Mouse (Mus musculus) kidney, embryonic 14.5 days (tissue): ENCODE measurements around the gene Yod1. TPM values are rescaled to one million over a fixed set of nuclear protein-coding genes. Genes with fewer than 3 reads are reported as not detected.
A peak's percentile ranks its signal among the peaks of the same experiment; 100 is the strongest.

ENCODE experiments used
- ATAC-seq: fragments of 200-750 bp; cut with Nextera tagmentation; 2 replicates; pipeline ENCODE4 v1.8.0; 2017; ENCODE audit warnings: moderate number of reproducible peaks, mild to moderate bottlenecking, moderate TSS enrichment, moderate library complexity; ENCODE audit not compliant: low FRiP score, low TSS enrichment
- H3K27ac ChIP-seq: fragments of 300-500 bp; sonication (generic); 2 replicates; pipeline ENCODE4 v1.5.1; 2014; ENCODE audit warnings: low read depth, mild to moderate bottlenecking, low read length, moderate library complexity, mixed read lengths
- H3K27me3 ChIP-seq: fragments of 300-500 bp; sonication (generic); 2 replicates; pipeline ENCODE4 v1.6.1; 2014; ENCODE audit warnings: mild to moderate bottlenecking, low read length; ENCODE audit not compliant: control insufficient read depth, insufficient read depth
- H3K36me3 ChIP-seq: fragments of 300-500 bp; sonication (generic); 2 replicates; pipeline ENCODE4 v1.6.1; 2014; ENCODE audit warnings: low read length, mixed read lengths; ENCODE audit not compliant: control insufficient read depth, insufficient read depth
- H3K4me1 ChIP-seq: fragments of 300-500 bp; sonication (generic); 2 replicates; pipeline ENCODE4 v1.6.1; 2014; ENCODE audit warnings: low read length, mixed read lengths; ENCODE audit not compliant: control insufficient read depth, insufficient read depth
- H3K4me2 ChIP-seq: fragments of 300-500 bp; sonication (generic); replicated peaks from 2 replicates; pipeline ENCODE4 v1.6.1; 2014; ENCODE audit warnings: low read depth, mild to moderate bottlenecking, low read length
- H3K4me3 ChIP-seq: fragments of 300-500 bp; sonication (generic); 2 replicates; pipeline ENCODE4 v1.5.1; 2014; ENCODE audit warnings: mild to moderate bottlenecking, low read length
- H3K9ac ChIP-seq: fragments of 300-500 bp; sonication (generic); 2 replicates; pipeline ENCODE4 v1.6.1; 2014; ENCODE audit warnings: low read depth, mild to moderate bottlenecking, low read length, moderate library complexity
- H3K9me3 ChIP-seq: fragments of 300-500 bp; sonication (generic); 2 replicates; pipeline ENCODE4 v1.6.1; 2016; ENCODE audit warnings: low read length; ENCODE audit not compliant: control insufficient read depth
- WGBS: fragments of 180-500 bp; shearing (Covaris S2); extraction: QIAGEN DNeasy Blood & Tissue Kit; methylation state at CpG from one replicate; pipeline ENCODE4 v1.1.7; 2014; 5-methylcytosine and 5-hydroxymethylcytosine counted together
- polyA plus RNA-seq: library from polyadenylated mRNA; unstranded; fragments of >200 nt; fragmentation: Nextera tagmentation; extraction: Ambion mirVana; gene quantifications from 2 replicates; pipeline ENCODE4 v1.2.1, GENCODE M21; 2014

Yod1 gene
- polyA plus RNA-seq, 1 experiment from 2014 or later, result 11.6 TPM

DNA sequence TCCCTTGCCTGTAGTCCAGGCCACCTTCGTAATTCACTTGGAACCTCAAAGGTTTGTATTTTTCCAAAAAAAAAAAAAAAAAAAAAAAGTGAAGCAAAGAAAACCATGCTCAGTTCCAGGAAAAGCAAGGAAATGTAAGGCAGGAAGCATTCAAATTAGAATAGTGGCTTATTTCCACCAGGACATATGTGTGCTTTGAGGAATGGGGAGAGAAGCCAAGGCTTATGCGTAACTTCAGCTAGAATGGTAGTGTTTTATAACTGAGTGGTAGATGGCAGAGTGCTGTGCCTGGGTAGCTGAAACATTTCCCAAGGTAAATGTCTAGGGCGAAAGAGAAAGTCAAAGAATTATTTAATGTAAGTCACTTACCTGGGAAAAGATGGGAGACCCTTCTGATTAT lies 11.6 kb downstream of the Yod1 start:
- Histone ChIP-seq H3K4me3 (no peak overlapping the region), H3K4me2 (no peak overlapping the region), H3K27me3 (no peaks in the 10 kb centered on the region), H3K4me1 (peaks cover 7% of the 10 kb centered on the region; the same call in 1 of the 2 replicates), H3K36me3 (no peaks in the 10 kb centered on the region), H3K9ac (no peak overlapping the region), H3K9me3 (no peaks in the 10 kb centered on the region), H3K27ac (no peak overlapping the region)
- no peak for ATAC-seq
- 87% methylated on average over 3 of the region's 3 CpGs for WGBS

- 82% methylated on average over 2 of the region's 2 CpGs for WGBS
- Histone ChIP-seq H3K27ac (no peak within 1 kb of the TSS), H3K4me2 (no peak within 1 kb of the TSS), H3K4me1 (peaks cover 7% of the 10 kb centered on the region; the same call in 1 of the 2 replicates), H3K9me3 (no peaks in the 10 kb centered on the region), H3K27me3 (no peaks in the 10 kb centered on the region), H3K36me3 (no peaks in the 10 kb centered on the region), H3K9ac (no peak within 1 kb of the TSS), H3K4me3 (no peak within 1 kb of the TSS)
- ATAC-seq, result no peak
Measured at GRCm38 (mm10) chr1:130729153-130729552, 12.0 kb downstream of the Yod1 start, which contains the start of gene Pfkfb2. Pfkfb2 (minus strand) TSS chr1:130729253.

GRCm38 (mm10) chr1:130731741-130732337 lies 14.7 kb downstream of the Yod1 start, which contains the start of gene AA986860:
AA986860 (plus strand) TSS chr1:130731976.
- H3K27me3 ChIP-seq, result no peaks in the 10 kb centered on the region
- peaks cover 7% of the 10 kb centered on the region; the same call in 1 of the 2 replicates for H3K4me1 ChIP-seq
- ATAC-seq, result peak; percentile 94
- H3K4me2 ChIP-seq, result peak within 1 kb of the TSS; percentile 40
- H3K27ac ChIP-seq, result no peak within 1 kb of the TSS
- no peak within 1 kb of the TSS for H3K9ac ChIP-seq
- peak within 1 kb of the TSS; percentile 24 for H3K4me3 ChIP-seq
- H3K36me3 ChIP-seq, result no peaks in the 10 kb centered on the region
- H3K9me3 ChIP-seq, result no peaks in the 10 kb centered on the region
- 7% methylated on average over 10 of the region's 10 CpGs for WGBS

DNA sequence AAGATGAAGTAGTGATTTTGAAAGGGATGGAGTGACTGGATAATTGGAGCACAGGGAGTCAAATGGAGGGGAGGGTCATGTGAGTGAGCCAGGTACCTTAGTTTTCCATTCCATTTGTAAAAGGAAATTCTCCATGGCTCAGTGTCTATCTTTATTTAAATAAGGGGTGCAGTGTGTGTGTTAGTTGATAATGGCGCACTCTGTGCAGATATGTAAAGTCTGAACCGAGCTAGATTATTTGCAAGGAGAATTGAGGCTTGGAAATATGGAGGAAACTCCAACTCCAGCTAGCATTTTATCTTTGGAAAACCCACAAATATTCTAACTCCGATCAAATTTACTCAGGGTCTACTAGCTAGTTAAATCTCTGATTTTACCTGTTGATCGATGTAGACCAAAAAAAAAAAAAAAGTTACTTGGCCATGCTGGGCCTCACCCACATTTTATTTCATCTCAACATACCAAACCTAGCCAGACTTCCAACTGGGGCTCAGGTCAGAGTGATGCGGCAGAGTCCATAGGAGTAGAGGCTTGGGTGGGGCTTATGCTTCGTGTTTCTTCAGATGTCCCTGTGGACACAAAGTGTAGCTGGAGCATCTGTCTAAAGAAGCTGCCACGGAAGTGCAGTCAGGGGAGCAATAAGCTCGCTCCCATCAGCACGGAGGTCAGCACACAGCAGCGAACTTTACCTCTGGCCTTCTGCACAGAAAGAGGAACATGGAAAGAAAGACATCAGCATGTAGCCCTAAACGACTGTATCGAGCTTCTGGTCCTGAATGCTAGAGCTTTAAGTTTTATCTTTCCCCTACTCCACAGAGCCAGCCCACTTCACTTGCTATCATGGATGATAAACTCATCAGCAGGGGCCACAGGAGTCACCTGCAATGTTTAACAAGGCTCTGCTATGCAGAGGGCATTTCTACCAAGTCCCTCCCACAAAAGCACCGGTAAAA lies 15.9 kb downstream of the Yod1 start:
- no peak; the same call in 1 of the 2 replicates for ATAC-seq
- Histone ChIP-seq H3K4me3 (peak overlapping the region; percentile 4; the same call in 1 of the 2 replicates), H3K9me3 (no peaks in the 10 kb centered on the region), H3K9ac (no peak overlapping the region), H3K4me1 (peaks cover 7% of the 10 kb centered on the region; the same call in 1 of the 2 replicates), H3K27ac (peak overlapping the region; percentile 39; the same call in 1 of the 2 replicates), H3K4me2 (peak overlapping the region; percentile 4; the same call in 1 of the 2 replicates), H3K36me3 (no peaks in the 10 kb centered on the region), H3K27me3 (no peaks in the 10 kb centered on the region)
- 82% methylated on average over 13 of the region's 13 CpGs for WGBS

DNA sequence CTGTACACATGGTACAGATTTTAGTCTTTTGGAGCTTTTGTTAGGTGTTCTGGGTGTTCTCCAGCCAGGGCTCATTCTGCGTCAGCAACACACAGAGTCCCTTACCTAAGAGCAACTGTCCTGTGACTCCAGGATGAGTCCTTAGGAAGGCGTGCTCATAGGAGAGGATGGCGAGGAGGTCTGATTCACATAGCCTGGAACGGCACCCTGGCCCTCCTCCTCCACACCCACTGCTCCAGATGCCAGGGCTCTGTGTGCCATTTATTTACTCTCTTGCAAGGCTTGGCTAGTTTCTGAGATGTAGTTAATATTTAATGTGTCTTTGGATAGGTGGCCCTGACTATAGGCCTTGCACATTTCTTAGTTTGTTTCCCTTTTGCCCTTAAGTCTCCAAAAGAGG lies 16.5 kb downstream of the Yod1 start:
- peak; percentile 71; the same call in 1 of the 2 replicates for ATAC-seq

DNA sequence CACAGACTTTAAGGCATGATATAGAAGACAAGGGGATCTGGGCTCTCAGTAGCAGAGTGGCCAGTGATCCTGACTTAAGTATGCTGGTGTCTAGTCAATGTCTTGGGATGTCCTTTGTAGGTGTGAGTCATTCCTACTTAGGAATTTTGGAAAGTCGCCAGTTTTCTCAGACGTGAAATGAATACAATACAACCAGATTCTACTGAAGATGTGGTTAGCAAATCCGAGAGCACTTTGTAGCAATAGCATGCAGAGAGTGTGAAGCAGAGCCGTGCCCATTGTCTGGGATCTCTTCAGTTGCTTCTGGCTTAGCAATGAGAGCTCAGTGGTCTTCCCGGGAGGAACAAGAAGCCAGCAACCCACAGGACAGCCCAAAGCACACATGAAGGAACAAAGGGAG lies 17.3 kb downstream of the Yod1 start:
- no peaks in the 10 kb centered on the region for H3K36me3 ChIP-seq
- ATAC-seq, result no peak
- no peak overlapping the region for H3K4me2 ChIP-seq
- no peaks in the 10 kb centered on the region for H3K27me3 ChIP-seq
- H3K9me3 ChIP-seq, result no peaks in the 10 kb centered on the region
- H3K4me1 ChIP-seq, result peaks cover 7% of the 10 kb centered on the region; the same call in 1 of the 2 replicates
- peak overlapping the region; percentile 62 for H3K27ac ChIP-seq
- no peak overlapping the region for H3K9ac ChIP-seq
- WGBS, result 63% methylated on average over 5 of the region's 5 CpGs
- no peak overlapping the region for H3K4me3 ChIP-seq

More for the DNA sequence above, 16.5 kb downstream of the Yod1 start:
- Histone ChIP-seq H3K27me3 (no peaks in the 10 kb centered on the region), H3K4me3 (peak overlapping the region; percentile 4; the same call in 1 of the 2 replicates), H3K27ac (peak overlapping the region; percentile 62; the same call in 1 of the 2 replicates), H3K9me3 (no peaks in the 10 kb centered on the region), H3K4me1 (peaks cover 7% of the 10 kb centered on the region; the same call in 1 of the 2 replicates), H3K9ac (no peak overlapping the region), H3K36me3 (no peaks in the 10 kb centered on the region), H3K4me2 (no peak overlapping the region)
- WGBS, result 70% methylated on average over 4 of the region's 4 CpGs

GRCm38 (mm10) chr1:130734852-130735251 lies 17.7 kb downstream of the Yod1 start:
- Histone ChIP-seq H3K36me3 (no peaks in the 10 kb centered on the region), H3K4me2 (no peak overlapping the region; the same call in 1 of the 2 replicates), H3K27ac (peak overlapping the region; percentile 62; the same call in 1 of the 2 replicates), H3K27me3 (no peaks in the 10 kb centered on the region), H3K9ac (no peak overlapping the region), H3K4me1 (peaks cover 7% of the 10 kb centered on the region; the same call in 1 of the 2 replicates), H3K9me3 (no peaks in the 10 kb centered on the region), H3K4me3 (no peak overlapping the region)
- no peak for ATAC-seq
- WGBS, result 64% methylated on average over 8 of the region's 8 CpGs

DNA sequence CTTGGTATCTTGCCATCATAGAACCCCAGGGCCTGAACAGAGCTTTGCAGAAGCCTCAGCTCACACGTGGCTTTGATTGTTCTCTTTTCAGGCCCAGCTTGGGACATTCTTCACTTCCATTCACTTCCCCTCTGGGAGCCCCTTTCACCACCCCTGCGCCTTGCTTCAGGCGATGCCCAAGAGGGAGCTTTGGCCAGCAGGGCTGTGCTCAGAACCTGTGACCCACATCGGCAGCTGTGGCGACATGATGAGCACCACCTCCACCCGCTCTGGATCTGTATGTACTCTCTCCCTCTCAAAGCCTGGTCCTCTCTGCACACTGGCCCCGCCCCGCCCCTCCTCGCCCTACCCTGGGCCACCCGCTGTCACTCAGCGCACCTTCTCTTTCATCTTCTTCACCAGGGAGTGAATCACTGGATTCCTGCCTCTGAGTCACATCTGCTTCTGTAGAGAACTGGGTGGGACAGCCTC lies 20.3 kb downstream of the Yod1 start:
- no peaks in the 10 kb centered on the region for H3K27me3 ChIP-seq
- 32% methylated on average over 10 of the region's 11 CpGs for WGBS
- H3K9ac ChIP-seq, result no peak overlapping the region
- no peak overlapping the region for H3K27ac ChIP-seq
- no peak overlapping the region for H3K4me2 ChIP-seq
- H3K4me3 ChIP-seq, result no peak overlapping the region
- no peak for ATAC-seq
- H3K4me1 ChIP-seq, result peaks cover 7% of the 10 kb centered on the region; the same call in 1 of the 2 replicates
- H3K36me3 ChIP-seq, result no peaks in the 10 kb centered on the region
- no peaks in the 10 kb centered on the region for H3K9me3 ChIP-seq
